25 mouse cellular contexts compared by ENCODE assay signal in the genomic region with DNA sequence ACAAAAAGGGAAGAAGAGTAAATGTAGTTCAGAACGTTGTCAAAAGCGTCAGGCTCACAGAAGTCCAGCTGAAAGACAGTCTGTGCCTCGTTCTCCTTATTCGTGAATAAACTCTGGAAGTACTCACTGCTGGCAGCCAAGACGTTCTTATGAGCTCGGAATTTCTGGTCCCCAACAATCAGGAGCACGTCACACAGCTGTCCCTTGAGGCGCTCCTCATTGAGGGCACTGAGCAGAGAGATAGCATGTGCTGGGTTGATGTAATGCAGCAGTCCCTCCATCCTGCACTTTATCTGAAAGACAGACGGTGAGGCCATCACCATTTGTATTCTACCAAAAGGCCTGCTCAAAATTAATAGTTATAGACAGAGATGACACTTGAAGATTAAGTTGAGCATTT. TPM values are rescaled to one million over a fixed set of nuclear protein-coding genes. Genes with fewer than 3 reads are reported as not detected.
DNase-seq lines count a peak whose midpoint lies in the region; ATAC-seq and TF ChIP-seq lines count a peak whose summit lies in the region.
"Had no signal": no experiment of that assay in that cellular context is flagged by ENCODE, and none has a peak within 500 bp of the region (broad histone marks: within the 10 kb centered on the region; RNA-seq: fewer than 3 reads in every experiment).

No protein-coding gene starts in this region.

- no peak overlapping the region for H3K27ac ChIP-seq in stomach, embryonic 14.5 days (ENCODE audit: low read length)
- H3K27ac ChIP-seq in stomach, postnatal 0 days (replicated peaks), result no peak overlapping the region
- H3K27ac ChIP-seq in liver, embryonic 13.5 days, result peak overlapping the region; percentile 73
- no peak overlapping the region for H3K27ac ChIP-seq in hindbrain, embryonic 10.5 days
- H3K27ac ChIP-seq: forebrain, embryonic 10.5 days; forebrain, embryonic 15.5 days; gastrocnemius, adult 2 months; hindbrain, embryonic 13.5 days had no signal

- 82% methylated on average over 9 of the region's 9 CpGs for WGBS in stomach, embryonic 14.5 days
- 79% methylated on average over 9 of the region's 9 CpGs for WGBS in stomach, postnatal 0 days
- 53% methylated on average over 9 of the region's 9 CpGs for WGBS in liver, embryonic 13.5 days (ENCODE audit: insufficient replicate concordance)
- WGBS in hindbrain, embryonic 10.5 days, result 94% methylated on average over 9 of the region's 9 CpGs

- 0 out of 2 replicates have a peak, but pooled peaks have one; percentile 46 for ATAC-seq in stomach, embryonic 14.5 days (ENCODE audit: insufficient number of reproducible peaks, insufficient read depth, low FRiP score, low read depth)
- ATAC-seq in stomach, postnatal 0 days (ENCODE audit: low FRiP score, low TSS enrichment), result no peak
- peak; percentile 91 for ATAC-seq in liver, embryonic 13.5 days (ENCODE audit: low read depth)
- peak; percentile 65 for ATAC-seq in megakaryocyte progenitor cell, adult 5-6 weeks (replicated peaks; ENCODE audit: poor library complexity)
- ATAC-seq: forebrain, embryonic 15.5 days; intestine, postnatal 0 days; Patski had no signal

- no peak for TF ChIP-seq CTCF in stomach, postnatal 0 days (IDR thresholded peaks at IDR 0.05; ENCODE audit: low read depth)

- H3K4me3 ChIP-seq in stomach, embryonic 14.5 days (ENCODE audit: low read depth, low read length), result no peak overlapping the region
- H3K4me3 ChIP-seq in stomach, postnatal 0 days (ENCODE audit: low read depth, low read length), result no peak overlapping the region
- H3K4me3 ChIP-seq in liver, embryonic 13.5 days (replicated peaks), result no peak overlapping the region
- no peak overlapping the region for H3K4me3 ChIP-seq in hindbrain, embryonic 10.5 days
- H3K4me3 ChIP-seq: forebrain, embryonic 10.5 days; forebrain, embryonic 15.5 days; gastrocnemius, adult 2 months; hindbrain, embryonic 13.5 days; megakaryocyte, embryonic 14.5 days had no signal

- H3K36me3 ChIP-seq in stomach, embryonic 14.5 days (ENCODE audit: control insufficient read depth, insufficient read depth, low read length), result peaks cover 62% of the 10 kb centered on the region
- peaks cover 25% of the 10 kb centered on the region for H3K36me3 ChIP-seq in stomach, postnatal 0 days (ENCODE audit: control insufficient read depth, insufficient read depth, low read length)
- H3K36me3 ChIP-seq in liver, embryonic 13.5 days, result peaks cover 52% of the 10 kb centered on the region
- H3K36me3 ChIP-seq in hindbrain, embryonic 10.5 days, result peaks cover 93% of the 10 kb centered on the region

- no peak for TF ChIP-seq EP300 in stomach, postnatal 0 days (optimal IDR thresholded peaks at IDR 0.05)

- no peaks in the 10 kb centered on the region for H3K27me3 ChIP-seq in stomach, embryonic 14.5 days (ENCODE audit: control insufficient read depth, insufficient read depth, low read length)
- H3K27me3 ChIP-seq in stomach, postnatal 0 days (ENCODE audit: control insufficient read depth, insufficient read depth, low read length), result no peaks in the 10 kb centered on the region
- no peaks in the 10 kb centered on the region for H3K27me3 ChIP-seq in liver, embryonic 13.5 days
- no peaks in the 10 kb centered on the region for H3K27me3 ChIP-seq in hindbrain, embryonic 10.5 days (ENCODE audit: insufficient read depth, poor library complexity, severe bottlenecking)
- H3K27me3 ChIP-seq: forebrain, embryonic 15.5 days; hindbrain, embryonic 13.5 days; megakaryocyte, embryonic 14.5 days; Patski had no signal

- no peaks in the 10 kb centered on the region for H3K4me1 ChIP-seq in stomach, embryonic 14.5 days (ENCODE audit: control insufficient read depth, insufficient read depth, low read length)
- H3K4me1 ChIP-seq in stomach, postnatal 0 days (replicated peaks; ENCODE audit: control insufficient read depth, insufficient read depth), result no peaks in the 10 kb centered on the region
- H3K4me1 ChIP-seq in liver, embryonic 13.5 days (replicated peaks), result peaks cover 51% of the 10 kb centered on the region
- H3K4me1 ChIP-seq in hindbrain, embryonic 10.5 days (replicated peaks), result no peaks in the 10 kb centered on the region
- H3K4me1 ChIP-seq: forebrain, embryonic 10.5 days; forebrain, embryonic 15.5 days had no signal

- no peak for DNase-seq in stomach, postnatal 0 days (ENCODE audit: low spot score)
- peak; percentile 44 for DNase-seq in liver, embryonic 13.5 days
- DNase-seq in cerebellum, postnatal 4 days (ENCODE audit: low spot score in 2 of 2), result no peak
- no peak for DNase-seq in hindbrain, embryonic 10.5 days (ENCODE audit: low spot score)
- no peak for DNase-seq in urinary bladder, adult 2 months (ENCODE audit: low spot score)
- DNase-seq: adrenal gland, postnatal 14 days; cerebellum, adult 18-20 months; cerebellum, postnatal 10 days; gastrocnemius, adult 2 months; heart, postnatal 36 days; kidney, adult 9 months; kidney, postnatal 10 days; lung, postnatal 36 days; midbrain, embryonic 14.5 days; thymus, adult 18-20 months; thymus, postnatal 25 days had no signal

- H3K4me2 ChIP-seq in stomach, embryonic 14.5 days (replicated peaks; ENCODE audit: low read depth, low read length), result no peak overlapping the region
- H3K4me2 ChIP-seq in stomach, postnatal 0 days (replicated peaks; ENCODE audit: low read depth), result no peak overlapping the region
- H3K4me2 ChIP-seq in liver, embryonic 13.5 days, result peak overlapping the region; percentile 10; the same call in 1 of the 2 replicates
- H3K4me2 ChIP-seq: forebrain, embryonic 15.5 days; heart, embryonic 11.5 days; hindbrain, embryonic 13.5 days had no signal

- H3K9me3 ChIP-seq in stomach, embryonic 14.5 days (ENCODE audit: control insufficient read depth, low read depth, low read length), result no peaks in the 10 kb centered on the region
- H3K9me3 ChIP-seq in stomach, postnatal 0 days (ENCODE audit: control insufficient read depth, low read length), result no peaks in the 10 kb centered on the region
- H3K9me3 ChIP-seq in liver, embryonic 13.5 days (replicated peaks), result no peaks in the 10 kb centered on the region
- no peaks in the 10 kb centered on the region for H3K9me3 ChIP-seq in hindbrain, embryonic 10.5 days
- H3K9me3 ChIP-seq: forebrain, embryonic 10.5 days; forebrain, embryonic 15.5 days; hindbrain, embryonic 13.5 days; megakaryocyte, embryonic 14.5 days had no signal

- no peak overlapping the region for H3K9ac ChIP-seq in stomach, embryonic 14.5 days (replicated peaks; ENCODE audit: low read depth, low read length)
- no peak overlapping the region for H3K9ac ChIP-seq in stomach, postnatal 0 days (ENCODE audit: low read length)
- H3K9ac ChIP-seq in liver, embryonic 13.5 days, result peak overlapping the region; percentile 30; the same call in 1 of the 2 replicates
- H3K9ac ChIP-seq: forebrain, embryonic 15.5 days; hindbrain, embryonic 13.5 days had no signal

RNA-seq across cellular contexts. Expression of gene C2cd2, which starts 9.6 kb away (rescaled TPM):
- polyA plus RNA-seq in stomach, embryonic 14.5 days (2014; fragmentation: Nextera tagmentation; extraction: Ambion mirVana), result 19.2 and 22.0 TPM in 2 replicates
- 13.6 and 14.0 TPM in 2 replicates for polyA plus RNA-seq in stomach, postnatal 0 days (2015; fragmentation: Nextera tagmentation; extraction: Ambion mirVana)
- 5.0 and 5.6 TPM in 2 replicates for polyA plus RNA-seq in liver, embryonic 13.5 days (2015; fragmentation: Nextera tagmentation; extraction: Ambion mirVana)
- 9.8 and 14.1 TPM in 2 replicates for total RNA-seq in megakaryocyte progenitor cell, adult 5-6 weeks (2015)
- 17.7 and 21.5 TPM in 2 replicates for total RNA-seq in megakaryocyte progenitor cell, adult 5-6 weeks (2017)
- polyA plus RNA-seq in hindbrain, embryonic 10.5 days (2016; fragmentation: Nextera tagmentation; extraction: Ambion mirVana), result 13.6 and 17.0 TPM in 2 replicates
- 13.8 and 14.3 TPM in 2 replicates for polyA plus RNA-seq in urinary bladder, adult 2 months (2012; rRNA removed)

RNA-seq across cellular contexts. Expression of gene Zbtb21, which starts 9.6 kb away (rescaled TPM):
- polyA plus RNA-seq in stomach, embryonic 14.5 days (2014; fragmentation: Nextera tagmentation; extraction: Ambion mirVana), result 16.9 and 18.3 TPM in 2 replicates
- polyA plus RNA-seq in stomach, postnatal 0 days (2015; fragmentation: Nextera tagmentation; extraction: Ambion mirVana), result 5.4 and 6.0 TPM in 2 replicates
- polyA plus RNA-seq in liver, embryonic 13.5 days (2015; fragmentation: Nextera tagmentation; extraction: Ambion mirVana), result 3.3 TPM in 2 replicates
- 9.9 and 18.3 TPM in 2 replicates for total RNA-seq in megakaryocyte progenitor cell, adult 5-6 weeks (2015)
- 12.0 and 16.8 TPM in 2 replicates for total RNA-seq in megakaryocyte progenitor cell, adult 5-6 weeks (2017)
- 13.1 and 14.0 TPM in 2 replicates for polyA plus RNA-seq in hindbrain, embryonic 10.5 days (2016; fragmentation: Nextera tagmentation; extraction: Ambion mirVana)
- 14.5 and 16.2 TPM in 2 replicates for polyA plus RNA-seq in urinary bladder, adult 2 months (2012; rRNA removed)

RNA-seq across cellular contexts. Expression of gene B230307C23Rik, which starts 44.3 kb away (rescaled TPM):
- polyA plus RNA-seq in stomach, embryonic 14.5 days (2014; fragmentation: Nextera tagmentation; extraction: Ambion mirVana), result 30.9 and 44.4 TPM in 2 replicates
- 25.2 and 25.6 TPM in 2 replicates for polyA plus RNA-seq in stomach, postnatal 0 days (2015; fragmentation: Nextera tagmentation; extraction: Ambion mirVana)
- polyA plus RNA-seq in liver, embryonic 13.5 days (2015; fragmentation: Nextera tagmentation; extraction: Ambion mirVana), result 13.9 and 17.0 TPM in 2 replicates
- 26.8 and 45.0 TPM in 2 replicates for total RNA-seq in megakaryocyte progenitor cell, adult 5-6 weeks (2015)
- 66.4 and 152 TPM in 2 replicates for total RNA-seq in megakaryocyte progenitor cell, adult 5-6 weeks (2017)
- polyA plus RNA-seq in hindbrain, embryonic 10.5 days (2016; fragmentation: Nextera tagmentation; extraction: Ambion mirVana), result 16.6 and 18.9 TPM in 2 replicates
- 14.0 and 15.1 TPM in 2 replicates for polyA plus RNA-seq in urinary bladder, adult 2 months (2012; rRNA removed)
